Mouse (Mus musculus): ENCODE results near the gene Atp8a1. TPM values are rescaled to one million over a fixed set of nuclear protein-coding genes. Genes with fewer than 3 reads are reported as not detected.

Atp8a1 gene
- polyA plus RNA-seq (2012; ENCODE audit: insufficient read depth, low replicate concordance), result 39.1 and 107 TPM in 2 replicates

DNA sequence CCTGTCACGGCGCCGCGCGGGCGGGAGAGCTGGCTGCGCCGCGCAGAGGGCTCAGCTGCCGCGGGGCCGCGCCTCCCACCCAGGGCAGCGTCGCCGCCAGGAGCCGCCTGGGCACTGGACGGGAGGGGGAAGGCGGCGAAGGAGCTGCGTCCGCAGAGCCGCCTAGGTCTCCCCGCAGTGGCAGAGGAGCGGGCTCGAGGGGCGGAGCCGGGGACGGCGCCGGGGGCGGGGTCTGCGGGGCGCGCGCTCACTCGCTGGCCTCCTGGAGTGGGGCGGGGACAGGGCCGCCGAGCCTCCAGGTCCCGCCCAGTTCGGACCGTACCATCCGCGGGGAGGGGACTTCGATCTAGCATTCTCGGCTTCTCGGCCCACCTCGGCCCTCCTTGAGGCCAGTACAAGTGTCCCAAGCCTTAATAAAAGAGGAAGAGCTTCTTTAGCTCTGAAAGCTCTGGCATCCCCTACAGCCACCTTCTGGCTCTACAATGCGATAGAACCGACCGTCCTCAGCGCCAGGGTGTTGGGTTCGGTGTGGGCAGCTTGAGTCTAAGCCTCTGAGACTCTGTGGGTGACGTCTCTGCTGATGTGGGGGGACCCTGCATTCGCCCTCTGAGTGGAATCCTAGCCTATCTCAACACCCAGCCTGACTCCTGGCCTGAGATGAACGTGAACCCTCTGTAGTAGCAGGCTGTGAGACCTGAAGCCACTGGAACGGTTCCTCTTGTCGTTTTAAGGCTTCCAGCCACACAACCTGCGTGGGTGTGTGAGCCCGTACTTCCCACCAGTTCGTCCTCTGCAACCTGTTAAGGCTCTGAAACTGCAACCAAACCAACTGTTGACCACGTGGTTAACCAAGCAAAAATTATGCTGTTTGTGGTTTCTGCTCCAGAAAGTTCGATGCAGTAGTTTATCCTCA is at the start of gene Atp8a1:
Atp8a1 (minus strand) TSS at position 182 of the 913 bp plus-strand sequence.
- Histone ChIP-seq H3K4me3 (replicated peaks) (peak within 1 kb of the TSS; percentile 100), H3K27me3 (replicated peaks) (no peaks in the 10 kb centered on the region), H3K36me3 (replicated peaks; ENCODE audit: low read length) (peaks cover 19% of the 10 kb centered on the region), H3K4me1 (peaks cover 54% of the 10 kb centered on the region), H3K9me3 (no peaks in the 10 kb centered on the region)
- TF ChIP-seq FLI1 (IDR thresholded peaks at IDR 0.05; ENCODE audit: low read length) (no peak), GATA1 (IDR thresholded peaks at IDR 0.05; ENCODE audit: borderline replicate concordance, low read length) (no peak)

DNA sequence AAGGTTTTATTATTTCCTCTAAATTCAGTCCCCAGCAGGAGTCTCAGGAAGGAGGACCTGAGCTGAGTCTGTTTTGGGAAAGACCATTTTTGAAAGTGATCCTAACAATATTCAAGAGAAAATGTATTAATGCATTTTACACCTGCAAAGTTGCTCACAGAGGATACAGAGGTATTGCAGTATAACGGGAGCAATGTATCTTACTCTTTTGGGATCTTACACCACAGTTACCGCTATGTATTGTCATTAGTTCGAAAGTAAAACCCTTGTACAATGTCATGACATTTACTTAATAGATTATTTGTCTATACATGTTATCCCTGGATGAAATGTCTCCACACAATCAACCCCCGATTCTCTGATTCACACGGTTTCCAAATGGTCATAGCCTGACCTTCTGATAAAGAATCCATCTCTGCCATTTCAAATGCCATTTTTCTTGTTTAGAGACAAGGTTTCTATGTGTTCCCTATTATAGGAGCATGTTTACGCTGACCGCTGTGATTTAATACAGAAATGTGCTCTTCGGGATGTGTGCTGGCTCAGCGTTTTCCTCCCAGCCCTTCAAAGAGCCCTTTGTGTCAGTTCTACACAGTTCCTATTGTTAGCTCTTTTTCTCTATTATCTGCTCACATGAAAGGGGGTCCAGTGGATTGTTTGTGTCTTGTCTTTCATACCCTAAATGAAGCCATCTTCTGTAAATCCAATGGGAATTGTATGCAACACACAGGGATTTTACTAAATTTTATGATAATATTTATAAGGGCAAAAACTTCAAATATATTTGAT is 37.4 kb upstream of the Atp8a1 start:
- Histone ChIP-seq H3K27me3 (replicated peaks) (no peaks in the 10 kb centered on the region), H3K9me3 (no peaks in the 10 kb centered on the region), H3K4me1 (peaks cover 53% of the 10 kb centered on the region), H3K4me3 (replicated peaks) (no peak overlapping the region), H3K36me3 (replicated peaks; ENCODE audit: low read length) (no peaks in the 10 kb centered on the region)
- TF ChIP-seq GATA1 (IDR thresholded peaks at IDR 0.05; ENCODE audit: borderline replicate concordance, low read length) (no peak), FLI1 (IDR thresholded peaks at IDR 0.05; ENCODE audit: low read length) (no peak)

DNA sequence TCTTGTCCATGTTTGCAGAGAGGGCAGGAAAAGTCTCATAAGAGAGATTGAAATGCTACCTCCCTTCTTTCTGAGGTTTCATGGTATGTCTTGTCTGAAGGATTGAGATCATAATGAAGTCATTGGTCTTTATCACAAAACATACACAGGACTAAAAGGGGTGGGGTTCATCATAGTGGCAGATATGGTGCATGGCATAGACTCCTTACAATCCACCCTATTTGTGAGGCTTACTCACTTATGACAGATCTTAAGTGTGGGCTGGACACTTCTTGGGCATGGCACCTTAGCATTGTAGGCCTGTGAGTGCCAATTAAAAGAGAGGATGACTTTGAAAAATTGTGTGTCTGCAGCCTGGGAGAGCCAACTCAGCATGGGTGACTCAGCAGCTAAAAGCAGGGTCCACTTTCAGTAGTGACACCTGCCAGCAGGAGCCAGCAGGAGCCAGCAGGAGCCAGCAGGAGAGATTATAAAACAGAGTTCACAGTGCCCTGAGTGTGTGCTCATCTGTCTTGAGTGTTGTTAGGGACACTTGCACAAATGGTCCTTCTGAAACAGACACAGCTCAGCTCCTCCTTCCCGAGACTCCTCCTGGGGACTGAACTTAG is 36.4 kb upstream of the Atp8a1 start:
- peak overlapping the region; percentile 29 for H3K4me3 ChIP-seq (replicated peaks)
- H3K4me1 ChIP-seq, result peaks cover 45% of the 10 kb centered on the region
- no peak for TF ChIP-seq GATA1 (IDR thresholded peaks at IDR 0.05; ENCODE audit: borderline replicate concordance, low read length)
- TF ChIP-seq FLI1 (IDR thresholded peaks at IDR 0.05; ENCODE audit: low read length), result no peak
- H3K9me3 ChIP-seq, result no peaks in the 10 kb centered on the region
- H3K36me3 ChIP-seq (replicated peaks; ENCODE audit: low read length), result no peaks in the 10 kb centered on the region
- H3K27me3 ChIP-seq (replicated peaks), result peaks cover under 1% of the 10 kb centered on the region

DNA sequence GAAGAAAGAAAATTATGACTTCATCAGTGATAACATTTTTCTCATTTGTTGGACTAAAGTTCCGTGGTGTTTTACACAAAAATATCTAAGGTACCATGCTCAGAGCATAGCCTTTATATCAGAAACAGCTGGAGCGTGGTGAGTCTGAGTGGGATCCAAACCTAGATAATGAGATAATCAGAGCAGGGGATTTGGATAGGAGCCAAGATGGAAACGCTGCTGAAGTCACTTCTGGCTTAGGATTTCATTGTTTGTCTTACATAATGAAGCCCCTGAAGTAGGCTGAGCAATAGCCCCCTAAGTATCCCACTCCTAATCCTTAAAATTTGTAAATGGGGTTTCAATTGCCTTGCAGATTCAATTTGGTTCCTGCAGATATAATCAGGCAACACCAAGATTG is 24.2 kb upstream of the Atp8a1 start:
- Histone ChIP-seq H3K36me3 (replicated peaks; ENCODE audit: low read length) (peaks cover 4% of the 10 kb centered on the region), H3K4me3 (replicated peaks) (no peak overlapping the region), H3K9me3 (0 out of 2 replicates have a peak, but pooled peaks cover 3% of the 10 kb centered on the region), H3K4me1 (peaks cover 18% of the 10 kb centered on the region), H3K27me3 (replicated peaks) (no peaks in the 10 kb centered on the region)
- TF ChIP-seq GATA1 (IDR thresholded peaks at IDR 0.05; ENCODE audit: borderline replicate concordance, low read length) (no peak), FLI1 (IDR thresholded peaks at IDR 0.05; ENCODE audit: low read length) (no peak)

DNA sequence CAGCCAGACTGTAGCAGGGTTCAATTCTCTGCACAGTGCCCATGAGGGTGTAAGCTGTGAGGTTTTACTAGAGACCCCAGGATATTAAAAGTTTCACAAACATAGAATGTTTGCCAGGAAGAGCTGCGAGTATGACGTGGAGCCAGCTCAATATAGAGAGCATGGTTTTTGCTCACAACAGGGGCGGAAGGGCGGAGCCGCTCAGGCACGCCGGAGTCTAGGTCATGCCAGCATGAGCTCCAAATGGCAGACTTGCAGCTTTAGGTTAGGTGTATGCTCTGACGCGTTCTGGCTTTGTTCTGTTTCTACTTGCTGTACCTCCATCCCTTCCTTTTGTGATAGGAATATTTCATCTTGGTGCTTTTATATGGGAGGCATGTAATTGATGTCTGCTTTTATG is 19.0 kb upstream of the Atp8a1 start:
- Histone ChIP-seq H3K9me3 (0 out of 2 replicates have a peak, but pooled peaks cover 3% of the 10 kb centered on the region), H3K4me3 (replicated peaks) (no peak overlapping the region), H3K36me3 (replicated peaks; ENCODE audit: low read length) (peaks cover 4% of the 10 kb centered on the region), H3K27me3 (replicated peaks) (no peaks in the 10 kb centered on the region), H3K4me1 (peaks cover 61% of the 10 kb centered on the region)
- TF ChIP-seq GATA1 (IDR thresholded peaks at IDR 0.05; ENCODE audit: borderline replicate concordance, low read length) (no peak), FLI1 (IDR thresholded peaks at IDR 0.05; ENCODE audit: low read length) (no peak)

DNA sequence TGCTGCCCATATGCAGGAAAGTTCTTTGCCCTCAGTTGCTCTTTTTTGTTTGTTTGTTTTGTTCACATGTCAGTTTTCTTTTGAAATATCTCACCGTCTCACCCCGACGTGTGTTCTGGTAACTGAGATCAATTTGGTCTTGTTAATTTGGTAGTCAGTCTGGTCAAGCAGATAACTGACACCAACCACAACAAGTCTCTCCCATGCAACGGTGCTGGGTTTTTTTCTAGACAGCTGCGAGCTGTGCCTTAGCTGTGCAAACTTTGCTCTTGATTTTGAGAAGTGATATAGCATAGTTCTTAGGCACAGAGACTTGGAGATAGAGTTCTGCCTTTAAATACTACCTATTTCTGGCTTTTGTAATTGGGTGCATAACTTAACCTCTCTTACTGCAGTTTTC is 18.4 kb upstream of the Atp8a1 start:
- no peak overlapping the region for H3K4me3 ChIP-seq (replicated peaks)
- no peak for TF ChIP-seq GATA1 (IDR thresholded peaks at IDR 0.05; ENCODE audit: borderline replicate concordance, low read length)
- TF ChIP-seq FLI1 (IDR thresholded peaks at IDR 0.05; ENCODE audit: low read length), result no peak
- H3K9me3 ChIP-seq, result 0 out of 2 replicates have a peak, but pooled peaks cover 3% of the 10 kb centered on the region
- H3K4me1 ChIP-seq, result peaks cover 67% of the 10 kb centered on the region
- H3K27me3 ChIP-seq (replicated peaks), result no peaks in the 10 kb centered on the region
- H3K36me3 ChIP-seq (replicated peaks; ENCODE audit: low read length), result peaks cover 5% of the 10 kb centered on the region

DNA sequence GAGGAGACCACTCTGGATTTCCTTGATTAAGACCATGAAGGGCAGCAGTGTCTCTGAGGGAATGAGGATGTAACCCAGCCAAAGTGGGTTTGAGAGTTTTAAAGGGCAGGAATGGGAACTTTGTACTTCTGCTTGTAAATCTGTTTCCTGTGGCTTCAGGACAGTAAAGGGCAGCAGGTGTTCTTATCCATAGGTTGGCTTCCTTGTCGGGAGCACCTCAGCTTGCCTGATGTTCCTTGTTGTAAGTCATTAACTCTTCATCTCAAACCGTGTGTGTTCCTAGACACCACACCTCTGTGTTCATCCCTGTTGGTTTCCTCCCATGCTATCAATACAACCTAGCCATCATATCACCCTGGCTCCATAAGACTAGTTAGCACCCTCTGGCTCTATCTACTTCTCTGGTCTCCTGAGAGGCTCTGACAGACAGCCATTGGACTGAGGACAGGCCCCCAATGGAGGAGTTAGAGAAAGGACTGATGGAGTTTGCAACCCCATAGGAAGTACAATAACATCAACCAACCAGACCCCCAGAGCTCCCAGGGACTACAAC is 17.4 kb upstream of the Atp8a1 start:
- TF ChIP-seq GATA1 (IDR thresholded peaks at IDR 0.05; ENCODE audit: borderline replicate concordance, low read length) (no peak), FLI1 (IDR thresholded peaks at IDR 0.05; ENCODE audit: low read length) (no peak)
- Histone ChIP-seq H3K9me3 (0 out of 2 replicates have a peak, but pooled peaks cover 3% of the 10 kb centered on the region), H3K4me3 (replicated peaks) (no peak overlapping the region), H3K36me3 (replicated peaks; ENCODE audit: low read length) (peaks cover 5% of the 10 kb centered on the region), H3K4me1 (peaks cover 67% of the 10 kb centered on the region), H3K27me3 (replicated peaks) (no peaks in the 10 kb centered on the region)

DNA sequence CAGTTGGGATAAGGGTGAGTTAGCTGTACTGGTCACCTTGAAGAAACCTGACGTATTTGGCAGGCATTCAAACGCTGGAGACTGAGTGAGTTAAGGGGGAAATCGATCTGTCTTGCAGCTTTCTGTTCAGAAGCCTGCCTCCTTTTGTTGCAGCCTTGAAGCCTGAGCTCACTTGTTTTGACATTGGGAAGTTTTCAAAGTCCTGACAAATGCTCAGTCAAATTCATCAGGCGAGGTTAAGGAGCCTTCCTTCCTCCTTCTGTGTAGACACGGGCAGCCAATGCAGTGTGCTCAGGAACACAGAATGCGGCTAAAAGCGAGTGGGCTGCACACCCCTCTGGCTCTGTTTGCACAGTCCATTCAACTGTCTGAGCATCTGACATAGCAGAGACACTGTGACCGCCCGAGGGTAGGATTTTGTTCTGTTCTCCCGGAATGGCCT is 16.7 kb upstream of the Atp8a1 start:
- Histone ChIP-seq H3K4me3 (replicated peaks) (peak overlapping the region; percentile 53), H3K27me3 (replicated peaks) (no peaks in the 10 kb centered on the region), H3K4me1 (peaks cover 62% of the 10 kb centered on the region), H3K9me3 (no peaks in the 10 kb centered on the region), H3K36me3 (replicated peaks; ENCODE audit: low read length) (peaks cover 2% of the 10 kb centered on the region)
- TF ChIP-seq FLI1 (IDR thresholded peaks at IDR 0.05; ENCODE audit: low read length), result no peak
- TF ChIP-seq GATA1 (IDR thresholded peaks at IDR 0.05; ENCODE audit: borderline replicate concordance, low read length), result no peak

DNA sequence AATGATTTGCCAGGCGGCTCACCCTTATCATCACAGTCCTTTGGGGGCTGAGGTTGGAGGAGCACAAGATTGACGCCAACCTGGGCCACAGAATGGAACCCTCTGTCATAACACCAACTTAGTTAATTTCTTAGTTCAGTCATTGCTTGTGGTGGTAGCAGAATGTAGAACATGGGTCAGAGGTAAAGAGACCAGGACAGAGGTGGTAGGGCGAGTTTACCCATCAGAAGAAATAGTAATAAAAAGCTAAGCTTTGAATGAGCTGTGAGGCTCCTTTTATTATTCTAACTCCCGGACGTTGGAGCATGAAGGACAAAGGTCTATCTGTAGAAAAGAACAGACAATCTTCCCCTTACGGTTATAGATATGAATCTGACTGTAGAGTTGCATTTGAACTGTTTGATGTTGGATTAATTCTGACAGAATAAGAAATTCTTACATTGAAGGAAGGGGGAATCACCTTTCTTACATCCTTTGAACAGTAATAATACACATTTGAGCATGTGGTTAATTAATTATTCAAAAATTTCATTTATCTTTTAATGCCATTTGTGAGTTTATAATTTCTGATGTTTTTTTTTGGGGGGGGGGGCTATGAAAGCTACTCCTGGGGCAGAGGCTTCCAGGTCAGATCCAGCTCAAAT is 7.9 kb upstream of the Atp8a1 start:
- Histone ChIP-seq H3K9me3 (no peaks in the 10 kb centered on the region), H3K4me1 (peaks cover 3% of the 10 kb centered on the region; the same call in 1 of the 2 replicates), H3K36me3 (replicated peaks; ENCODE audit: low read length) (no peaks in the 10 kb centered on the region), H3K4me3 (replicated peaks) (no peak overlapping the region), H3K27me3 (replicated peaks) (no peaks in the 10 kb centered on the region)
- no peak for TF ChIP-seq FLI1 (IDR thresholded peaks at IDR 0.05; ENCODE audit: low read length)
- no peak for TF ChIP-seq GATA1 (IDR thresholded peaks at IDR 0.05; ENCODE audit: borderline replicate concordance, low read length)

Data from megakaryocyte, embryonic 14.5 days (primary cell).